Mouse (Mus musculus): ENCODE measurements at regions not wholly inside any gene's neighbourhood (a gene's known extent, or its start where the extent isn't known, plus 50 kb on each side); places are given as distances from the start of the nearest gene placed in this dataset.

- DNase-seq: no peak
Measured at GRCm38 (mm10) chr8:103270815-103271553, 485.5 kb upstream of the Cdh11 start.

GRCm38 (mm10) chr8:103272305-103273079, 487.1 kb upstream of the Cdh11 start:
- DNase-seq: no peak

GRCm38 (mm10) chr8:103273476-103273875, 488.0 kb upstream of the Cdh11 start:
- no peak for DNase-seq

GRCm38 (mm10) chr8:103281801-103282200, 496.4 kb upstream of the Cdh11 start:
- no peak for DNase-seq

GRCm38 (mm10) chr8:103288561-103288974, 503.1 kb upstream of the Cdh11 start:
- no peak for DNase-seq

GRCm38 (mm10) chr8:103292896-103293295, 507.5 kb upstream of the Cdh11 start:
- DNase-seq: no peak

- no peak for DNase-seq
Measured at GRCm38 (mm10) chr8:103306476-103307183, 521.2 kb upstream of the Cdh11 start.

GRCm38 (mm10) chr8:103313576-103313975, 528.1 kb upstream of the Cdh11 start:
- no peak for DNase-seq

GRCm38 (mm10) chr8:103314279-103315022, 529.0 kb upstream of the Cdh11 start:
- DNase-seq: no peak

GRCm38 (mm10) chr8:103315742-103316141, 530.3 kb upstream of the Cdh11 start:
- no peak for DNase-seq

- DNase-seq: peak in 1 of 2 experiments; percentile 1
Measured at GRCm38 (mm10) chr8:103316691-103317091, 531.2 kb upstream of the Cdh11 start.

- DNase-seq: no peak
Measured at GRCm38 (mm10) chr8:103317149-103317725, 531.8 kb upstream of the Cdh11 start.

GRCm38 (mm10) chr8:103324016-103324665, 538.7 kb upstream of the Cdh11 start:
- no peak for DNase-seq

GRCm38 (mm10) chr8:103331415-103331814, 546.0 kb upstream of the Cdh11 start:
- no peak for DNase-seq

GRCm38 (mm10) chr8:103337314-103337713, 551.9 kb upstream of the Cdh11 start:
- DNase-seq: no peak

- no peak for DNase-seq
Measured at GRCm38 (mm10) chr8:103339042-103339441, 553.6 kb upstream of the Cdh11 start.

- no peak for DNase-seq
Measured at GRCm38 (mm10) chr8:103339951-103340350, 554.5 kb upstream of the Cdh11 start.

GRCm38 (mm10) chr8:103343891-103344290, 558.4 kb upstream of the Cdh11 start:
- DNase-seq: no peak

- no peak for DNase-seq
Measured at GRCm38 (mm10) chr8:103344871-103345270, 559.4 kb upstream of the Cdh11 start.

GRCm38 (mm10) chr8:103347158-103347871, 561.9 kb upstream of the Cdh11 start:
- DNase-seq: no peak

- no peak for DNase-seq
Measured at GRCm38 (mm10) chr8:103361713-103362112, 576.3 kb upstream of the Cdh11 start.

All from adrenal gland, postnatal 36 days (tissue).